Mouse (Mus musculus): ENCODE measurements around the gene Rpa3.

The Rpa3 gene

GRCm38 (mm10) chr6:8259004-8259666 lies at the start of gene Rpa3, which contains the start of the genes Umad1 and Gm45062:
TSS of gene Rpa3 (minus strand) at chr6:8259173.
TSS of gene Umad1 (plus strand) at chr6:8259288.
TSS of gene Gm45062 (plus strand) at chr6:8259450.
- peak; percentile 96 for DNase-seq

GRCm38 (mm10) chr6:8307878-8308775 lies 49.2 kb upstream of the Rpa3 start:
- DNase-seq: no peak

- peak; percentile 52 for DNase-seq
Measured at GRCm38 (mm10) chr6:8299066-8299863, 40.3 kb upstream of the Rpa3 start.

GRCm38 (mm10) chr6:8294048-8294784 lies 35.2 kb upstream of the Rpa3 start:
- DNase-seq: no peak

GRCm38 (mm10) chr6:8288755-8289580 lies 30.0 kb upstream of the Rpa3 start:
- no peak for DNase-seq

- DNase-seq: no peak
Measured at GRCm38 (mm10) chr6:8286146-8286545, 27.2 kb upstream of the Rpa3 start.

- DNase-seq: no peak
Measured at GRCm38 (mm10) chr6:8285401-8285960, 26.5 kb upstream of the Rpa3 start.

GRCm38 (mm10) chr6:8283255-8283654 lies 24.3 kb upstream of the Rpa3 start:
- no peak for DNase-seq

GRCm38 (mm10) chr6:8278426-8279002 lies 19.5 kb upstream of the Rpa3 start:
- DNase-seq: no peak

GRCm38 (mm10) chr6:8276431-8276830 lies 17.5 kb upstream of the Rpa3 start:
- no peak for DNase-seq

- DNase-seq: peak; percentile 93
Measured at GRCm38 (mm10) chr6:8275098-8275497, 16.1 kb upstream of the Rpa3 start.

GRCm38 (mm10) chr6:8274387-8275054 lies 15.5 kb upstream of the Rpa3 start:
- peak; percentile 66 for DNase-seq

- DNase-seq: no peak
Measured at GRCm38 (mm10) chr6:8271047-8271446, 12.1 kb upstream of the Rpa3 start.

GRCm38 (mm10) chr6:8259667-8260044 lies 683 bp upstream of the Rpa3 start:
- no peak for DNase-seq

GRCm38 (mm10) chr6:8258316-8258715 lies 657 bp downstream of the Rpa3 start:
- DNase-seq: no peak

- no peak for DNase-seq
Measured at GRCm38 (mm10) chr6:8228596-8228995, 30.4 kb downstream of the Rpa3 start.

GRCm38 (mm10) chr6:8227035-8227434 lies 31.9 kb downstream of the Rpa3 start:
- no peak for DNase-seq

GRCm38 (mm10) chr6:8210661-8211060 lies 48.3 kb downstream of the Rpa3 start:
- DNase-seq: no peak

- no peak for DNase-seq
Measured at GRCm38 (mm10) chr6:8209866-8210186, 49.1 kb downstream of the Rpa3 start.
